Mouse (Mus musculus) kidney, postnatal 14 days (tissue): ENCODE data around the gene Agpat4.
A peak's percentile ranks its signal among the peaks of the same experiment; 100 is the strongest.
"Not testable (repeated sequence)": the region's sequence is repeated elsewhere in the genome, so short reads cannot be mapped to it uniquely, and the experiment has no call there.

Experiments
- DNase-seq: peaks from one replicate; pipeline ENCODE4 v3.0.0; 2022; ENCODE audit warnings: mixed read lengths

The Agpat4 gene

GRCm38 (mm10) chr17:12118561-12118925 is at the start of gene Agpat4:
Gene Agpat4 (plus strand): TSS chr17:12118704.
- peak; percentile 49 for DNase-seq

GRCm38 (mm10) chr17:12076816-12077215 is 41.7 kb upstream of the Agpat4 start:
- DNase-seq: no peak

- DNase-seq: peak; percentile 24
These were observed 37.6 kb upstream of the Agpat4 start for GRCm38 (mm10) chr17:12080656-12081495.

- DNase-seq: no peak
These were observed 36.3 kb upstream of the Agpat4 start for GRCm38 (mm10) chr17:12082201-12082600.

- DNase-seq: no peak
These were observed 28.1 kb upstream of the Agpat4 start for GRCm38 (mm10) chr17:12090261-12090927.

- DNase-seq: no peak
These were observed 25.5 kb upstream of the Agpat4 start for GRCm38 (mm10) chr17:12092901-12093564.

GRCm38 (mm10) chr17:12094016-12094415 is 24.5 kb upstream of the Agpat4 start:
- no peak for DNase-seq

GRCm38 (mm10) chr17:12094827-12095590 is 23.5 kb upstream of the Agpat4 start:
- no peak for DNase-seq

GRCm38 (mm10) chr17:12099415-12099814 is 19.1 kb upstream of the Agpat4 start:
- DNase-seq: no peak

GRCm38 (mm10) chr17:12102326-12102725 is 16.2 kb upstream of the Agpat4 start:
- no peak for DNase-seq

GRCm38 (mm10) chr17:12103781-12104180 is 14.7 kb upstream of the Agpat4 start:
- DNase-seq: peak; percentile 5

- DNase-seq: no peak
These were observed 14.3 kb upstream of the Agpat4 start for GRCm38 (mm10) chr17:12104245-12104644.

- no peak for DNase-seq
These were observed 13.8 kb upstream of the Agpat4 start for GRCm38 (mm10) chr17:12104690-12105089.

- DNase-seq: no peak
These were observed 12.2 kb upstream of the Agpat4 start for GRCm38 (mm10) chr17:12106255-12106654.

- no peak for DNase-seq
These were observed 4.9 kb upstream of the Agpat4 start for GRCm38 (mm10) chr17:12113626-12114025.

GRCm38 (mm10) chr17:12115086-12115485 is 3.4 kb upstream of the Agpat4 start:
- DNase-seq: no peak

GRCm38 (mm10) chr17:12118131-12118530 is 373 bp upstream of the Agpat4 start:
- peak; percentile 7 for DNase-seq

GRCm38 (mm10) chr17:12118926-12119641 is 580 bp downstream of the Agpat4 start:
- peak; percentile 84 for DNase-seq

GRCm38 (mm10) chr17:12119675-12120074 is 1.2 kb downstream of the Agpat4 start:
- peak; percentile 59 for DNase-seq

GRCm38 (mm10) chr17:12120268-12120667 is 1.8 kb downstream of the Agpat4 start:
- no peak for DNase-seq

- no peak for DNase-seq
These were observed 2.8 kb downstream of the Agpat4 start for GRCm38 (mm10) chr17:12121226-12121794.

- DNase-seq: not testable (repeated sequence)
These were observed 3.8 kb downstream of the Agpat4 start for GRCm38 (mm10) chr17:12122262-12122661.
